Mouse (Mus musculus): ENCODE measurements around the gene Tmco1. TPM values are rescaled to one million over a fixed set of nuclear protein-coding genes. Genes with fewer than 3 reads are reported as not detected.

Gene Tmco1
- polyA plus RNA-seq, 1 experiment from 2014 or later = 72.7 TPM

DNA sequence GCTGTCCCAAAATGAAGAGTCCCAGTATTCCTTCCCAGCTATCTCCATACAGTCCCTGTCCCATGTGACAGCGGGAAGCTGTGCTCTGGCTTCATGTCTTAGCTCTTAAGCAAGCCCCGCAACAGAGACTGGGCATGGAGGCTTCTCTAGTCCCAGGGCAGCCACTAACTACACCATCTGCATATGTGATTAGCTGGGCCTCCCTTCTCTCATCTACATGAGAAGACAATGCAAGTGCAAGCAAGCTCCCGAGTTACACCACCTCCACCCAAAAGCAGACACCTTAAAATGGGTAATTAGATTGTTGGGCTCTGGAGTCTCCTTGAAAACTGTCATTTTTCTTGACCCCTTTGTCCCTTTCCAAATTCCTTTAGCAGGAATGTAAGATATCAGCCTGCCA is 26.1 kb upstream of the Tmco1 start:
- no peak overlapping the region for H3K4me2 ChIP-seq (ENCODE audit: low read length)
- 38% methylated on average over 3 of the region's 3 CpGs for WGBS
- H3K9me3 ChIP-seq (ENCODE audit: control insufficient read depth, low read length) = no peaks in the 10 kb centered on the region
- no peaks in the 10 kb centered on the region for H3K36me3 ChIP-seq (ENCODE audit: control insufficient read depth, insufficient read depth, low read length)
- ATAC-seq = no peak
- peaks cover 17% of the 10 kb centered on the region for H3K4me1 ChIP-seq (ENCODE audit: control insufficient read depth, insufficient read depth, low read depth, low read length)
- no peak overlapping the region for H3K27ac ChIP-seq (ENCODE audit: low read depth, low read length)
- H3K4me3 ChIP-seq (ENCODE audit: low read length) = no peak overlapping the region
- H3K27me3 ChIP-seq (replicated peaks; ENCODE audit: control insufficient read depth, insufficient read depth, low read length) = no peaks in the 10 kb centered on the region
- H3K9ac ChIP-seq (ENCODE audit: low read depth, low read length) = no peak overlapping the region

DNA sequence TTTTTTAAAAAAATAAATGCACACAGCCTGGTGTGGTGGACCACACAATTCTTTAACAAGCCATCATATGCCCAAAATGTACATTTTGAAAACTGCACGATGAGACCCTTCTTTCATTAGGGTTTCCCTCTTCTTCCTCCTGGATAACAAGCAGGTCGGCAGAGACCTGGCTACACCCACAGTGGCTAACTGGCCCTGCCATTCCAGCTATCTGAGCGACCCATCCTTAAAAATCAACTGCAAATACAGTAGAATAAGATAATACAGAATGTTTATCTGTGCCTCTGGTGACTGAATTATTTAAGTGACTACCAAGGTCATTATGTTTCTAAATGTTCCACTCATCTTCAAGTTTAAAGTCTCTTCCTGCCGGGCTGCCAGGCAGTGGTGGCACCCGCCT is 25.4 kb upstream of the Tmco1 start:
- Histone ChIP-seq H3K4me1 (ENCODE audit: control insufficient read depth, insufficient read depth, low read depth, low read length) (peaks cover 17% of the 10 kb centered on the region), H3K27me3 (replicated peaks; ENCODE audit: control insufficient read depth, insufficient read depth, low read length) (no peaks in the 10 kb centered on the region), H3K9ac (ENCODE audit: low read depth, low read length) (no peak overlapping the region; the same call in 1 of the 2 replicates), H3K27ac (ENCODE audit: low read depth, low read length) (no peak overlapping the region), H3K4me2 (ENCODE audit: low read length) (peak overlapping the region; percentile 85), H3K4me3 (ENCODE audit: low read length) (peak overlapping the region; percentile 68), H3K36me3 (ENCODE audit: control insufficient read depth, insufficient read depth, low read length) (no peaks in the 10 kb centered on the region), H3K9me3 (ENCODE audit: control insufficient read depth, low read length) (no peaks in the 10 kb centered on the region)
- no peak for ATAC-seq
- 45% methylated on average over 5 of the region's 5 CpGs for WGBS

DNA sequence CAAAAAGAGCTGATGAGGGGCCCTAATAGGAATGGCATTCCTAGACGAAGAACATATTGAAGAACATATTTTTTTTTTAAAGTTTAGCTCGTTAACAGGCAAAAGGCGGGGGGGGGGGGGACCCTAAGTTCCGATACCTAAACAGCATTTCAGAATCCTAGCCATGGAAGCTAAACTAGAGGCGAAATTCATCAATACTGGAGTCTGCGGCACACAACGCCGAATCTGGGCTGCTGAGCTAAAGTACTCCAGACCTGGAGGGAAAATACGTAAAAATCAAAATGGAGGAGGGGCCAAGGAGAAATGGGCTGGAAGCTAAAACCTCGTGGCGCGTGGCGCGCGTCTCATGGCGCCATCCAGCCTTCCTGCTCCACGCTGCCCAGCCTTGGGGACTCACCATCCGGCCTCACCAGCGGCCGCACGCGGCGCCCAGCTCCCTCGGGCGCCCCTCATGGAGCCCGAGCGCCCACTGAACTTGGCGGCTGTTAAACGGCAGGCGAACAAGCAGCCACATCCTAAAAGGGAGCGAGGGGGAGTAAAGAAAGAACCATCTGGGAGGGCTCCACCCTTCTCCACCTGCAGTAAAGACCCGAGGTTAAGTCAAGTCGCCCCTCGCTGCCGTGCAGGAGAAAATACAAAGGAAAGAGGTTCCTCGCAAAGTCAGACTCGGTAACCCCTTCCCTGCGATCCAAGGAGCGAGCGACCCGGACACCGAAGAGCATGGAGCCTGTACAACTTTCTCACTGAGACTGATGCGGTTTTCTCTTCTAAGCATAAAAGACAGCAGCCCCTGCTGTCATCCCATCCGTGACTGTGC is 24.5 kb upstream of the Tmco1 start:
- Histone ChIP-seq H3K27ac (ENCODE audit: low read depth, low read length) (peak overlapping the region; percentile 95), H3K4me3 (ENCODE audit: low read length) (peak overlapping the region; percentile 68), H3K27me3 (replicated peaks; ENCODE audit: control insufficient read depth, insufficient read depth, low read length) (no peaks in the 10 kb centered on the region), H3K36me3 (ENCODE audit: control insufficient read depth, insufficient read depth, low read length) (no peaks in the 10 kb centered on the region), H3K9ac (ENCODE audit: low read depth, low read length) (peak overlapping the region; percentile 79), H3K9me3 (ENCODE audit: control insufficient read depth, low read length) (no peaks in the 10 kb centered on the region), H3K4me2 (ENCODE audit: low read length) (peak overlapping the region; percentile 85), H3K4me1 (ENCODE audit: control insufficient read depth, insufficient read depth, low read depth, low read length) (peaks cover 17% of the 10 kb centered on the region)
- WGBS = under 1% methylated on average over 44 of the region's 44 CpGs
- ATAC-seq = peak; percentile 49

DNA sequence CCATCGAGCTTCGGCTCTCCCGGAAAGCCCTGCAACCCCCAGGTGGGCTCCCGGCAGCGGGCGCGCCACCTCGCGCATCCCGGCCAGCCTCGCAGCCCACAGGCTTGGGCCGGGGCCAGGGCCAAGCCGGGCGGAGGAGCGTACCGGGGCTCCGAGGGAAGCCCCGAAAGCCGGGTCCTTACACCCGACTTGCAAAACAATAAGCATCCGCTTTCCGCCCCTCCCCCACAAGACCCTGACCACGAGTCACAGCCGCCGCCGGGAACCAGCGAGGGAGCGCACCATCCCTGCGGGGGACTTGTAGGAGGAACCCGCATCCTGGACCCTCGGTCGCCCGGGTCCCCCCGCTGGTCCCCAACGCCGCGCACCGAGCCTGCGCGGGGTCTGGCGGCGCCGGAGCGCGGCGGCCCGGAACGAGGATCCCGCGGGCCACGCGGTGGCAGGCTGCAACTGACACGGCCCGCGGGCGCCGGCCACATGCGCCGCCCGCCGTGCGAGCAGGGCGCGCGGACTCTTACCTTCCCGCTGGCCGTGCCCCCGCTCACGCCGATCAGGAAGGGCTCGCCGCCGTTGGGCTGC is 23.8 kb upstream of the Tmco1 start:
- H3K4me2 ChIP-seq (ENCODE audit: low read length) = peak overlapping the region; percentile 85
- H3K4me1 ChIP-seq (ENCODE audit: control insufficient read depth, insufficient read depth, low read depth, low read length) = peaks cover 20% of the 10 kb centered on the region
- ATAC-seq = peak; percentile 73
- under 1% methylated on average over 73 of the region's 73 CpGs for WGBS
- no peaks in the 10 kb centered on the region for H3K9me3 ChIP-seq (ENCODE audit: control insufficient read depth, low read length)
- H3K4me3 ChIP-seq (ENCODE audit: low read length) = peak overlapping the region; percentile 68
- peak overlapping the region; percentile 95 for H3K27ac ChIP-seq (ENCODE audit: low read depth, low read length)
- H3K27me3 ChIP-seq (replicated peaks; ENCODE audit: control insufficient read depth, insufficient read depth, low read length) = no peaks in the 10 kb centered on the region
- H3K9ac ChIP-seq (ENCODE audit: low read depth, low read length) = peak overlapping the region; percentile 79
- H3K36me3 ChIP-seq (ENCODE audit: control insufficient read depth, insufficient read depth, low read length) = no peaks in the 10 kb centered on the region

DNA sequence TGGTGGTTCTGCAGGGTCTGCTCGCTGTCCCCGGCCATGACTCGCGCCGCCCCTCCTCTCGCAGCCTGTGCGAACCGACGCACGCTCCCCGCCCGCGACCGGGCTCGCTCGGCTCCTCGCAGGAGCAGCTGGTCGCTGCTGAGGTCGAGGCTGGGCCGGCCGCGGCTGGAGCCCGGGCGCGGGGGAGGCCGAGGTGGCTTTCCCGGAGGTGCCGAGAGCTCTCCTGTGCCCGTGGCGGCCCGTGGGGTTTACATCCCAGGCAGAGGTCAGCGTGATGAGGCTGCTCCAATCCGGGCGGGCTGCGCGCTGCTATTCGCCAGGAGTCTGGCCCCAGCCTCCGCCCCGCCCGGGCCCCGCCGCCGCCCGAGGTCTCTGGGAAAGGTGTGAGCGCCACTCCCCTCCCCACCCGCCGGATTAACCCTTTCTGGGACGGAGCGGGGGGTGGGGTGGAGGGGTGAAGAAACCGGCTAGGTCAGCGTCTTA is 23.3 kb upstream of the Tmco1 start:
- H3K4me3 ChIP-seq (ENCODE audit: low read length) = peak overlapping the region; percentile 68

DNA sequence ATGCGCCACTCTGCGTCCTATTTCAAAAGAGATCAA is 23.0 kb upstream of the Tmco1 start, which contains the start of gene Uck2:
Gene Uck2 (minus strand): TSS at position 1 of the 36 bp plus-strand sequence.
- H3K4me2 ChIP-seq (ENCODE audit: low read length) = peak within 1 kb of the TSS; percentile 85
- peak within 1 kb of the TSS; percentile 79 for H3K9ac ChIP-seq (ENCODE audit: low read depth, low read length)
- peak within 1 kb of the TSS; percentile 68 for H3K4me3 ChIP-seq (ENCODE audit: low read length)
- 0% methylated on average over 2 of the region's 2 CpGs for WGBS
- peak within 1 kb of the TSS; percentile 95 for H3K27ac ChIP-seq (ENCODE audit: low read depth, low read length)
- no peaks in the 10 kb centered on the region for H3K9me3 ChIP-seq (ENCODE audit: control insufficient read depth, low read length)
- no peaks in the 10 kb centered on the region for H3K36me3 ChIP-seq (ENCODE audit: control insufficient read depth, insufficient read depth, low read length)
- peaks cover 25% of the 10 kb centered on the region for H3K4me1 ChIP-seq (ENCODE audit: control insufficient read depth, insufficient read depth, low read depth, low read length)
- H3K27me3 ChIP-seq (replicated peaks; ENCODE audit: control insufficient read depth, insufficient read depth, low read length) = no peaks in the 10 kb centered on the region
- no peak for ATAC-seq

More for the DNA sequence above, 23.3 kb upstream of the Tmco1 start:
- H3K4me2 ChIP-seq (ENCODE audit: low read length) = peak overlapping the region; percentile 85
- no peaks in the 10 kb centered on the region for H3K36me3 ChIP-seq (ENCODE audit: control insufficient read depth, insufficient read depth, low read length)
- H3K27me3 ChIP-seq (replicated peaks; ENCODE audit: control insufficient read depth, insufficient read depth, low read length) = no peaks in the 10 kb centered on the region
- ATAC-seq = peak; percentile 91
- peak overlapping the region; percentile 95 for H3K27ac ChIP-seq (ENCODE audit: low read depth, low read length)
- peaks cover 22% of the 10 kb centered on the region for H3K4me1 ChIP-seq (ENCODE audit: control insufficient read depth, insufficient read depth, low read depth, low read length)
- 0% methylated on average over 41 of the region's 51 CpGs for WGBS
- H3K9me3 ChIP-seq (ENCODE audit: control insufficient read depth, low read length) = no peaks in the 10 kb centered on the region
- H3K9ac ChIP-seq (ENCODE audit: low read depth, low read length) = peak overlapping the region; percentile 79

DNA sequence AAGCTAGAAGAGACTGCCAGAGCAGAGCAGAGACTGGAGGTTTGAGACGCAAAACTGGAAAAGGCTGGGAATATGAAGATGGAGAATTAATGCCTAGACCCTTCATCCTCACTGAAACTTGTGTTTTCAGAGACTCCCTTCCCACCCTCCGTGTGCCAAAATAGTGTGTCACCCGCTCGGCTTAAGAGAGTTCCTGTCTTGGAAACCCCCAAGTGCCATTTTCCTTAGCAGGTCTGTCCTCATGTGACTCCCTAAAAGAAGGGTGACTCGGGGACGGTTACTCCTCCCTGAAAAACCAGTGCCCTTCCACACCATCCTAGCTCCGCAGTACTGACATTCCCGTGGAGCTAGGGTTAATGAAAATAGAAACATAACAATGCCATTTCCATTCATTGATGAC is 22.8 kb upstream of the Tmco1 start:
- Histone ChIP-seq H3K4me1 (ENCODE audit: control insufficient read depth, insufficient read depth, low read depth, low read length) (peaks cover 26% of the 10 kb centered on the region), H3K36me3 (ENCODE audit: control insufficient read depth, insufficient read depth, low read length) (no peaks in the 10 kb centered on the region), H3K27me3 (replicated peaks; ENCODE audit: control insufficient read depth, insufficient read depth, low read length) (no peaks in the 10 kb centered on the region), H3K4me2 (ENCODE audit: low read length) (peak overlapping the region; percentile 85), H3K4me3 (ENCODE audit: low read length) (peak overlapping the region; percentile 68), H3K9me3 (ENCODE audit: control insufficient read depth, low read length) (no peaks in the 10 kb centered on the region), H3K27ac (ENCODE audit: low read depth, low read length) (peak overlapping the region; percentile 95), H3K9ac (ENCODE audit: low read depth, low read length) (peak overlapping the region; percentile 79)
- no peak for ATAC-seq
- under 1% methylated on average over 8 of the region's 8 CpGs for WGBS

DNA sequence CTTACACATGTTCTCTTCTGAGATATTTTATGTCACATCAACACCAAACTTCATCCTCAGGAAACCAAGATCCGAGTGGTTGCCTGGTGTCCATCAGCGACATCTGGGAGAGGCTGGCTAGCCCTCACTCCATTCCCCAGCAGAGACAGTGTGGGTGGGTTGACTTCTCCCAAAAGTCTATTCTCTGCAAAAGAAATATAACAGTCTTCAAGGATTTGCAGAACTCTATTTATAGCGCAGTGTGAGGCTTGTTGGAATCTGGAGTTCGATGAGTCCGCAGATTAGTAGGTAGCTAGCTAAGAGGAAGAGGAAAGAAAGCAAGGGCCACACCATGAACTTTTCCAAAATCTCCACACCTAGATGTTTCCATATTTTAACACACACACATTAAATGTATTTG is 21.0 kb upstream of the Tmco1 start:
- Histone ChIP-seq H3K36me3 (ENCODE audit: control insufficient read depth, insufficient read depth, low read length) (no peaks in the 10 kb centered on the region), H3K27me3 (replicated peaks; ENCODE audit: control insufficient read depth, insufficient read depth, low read length) (no peaks in the 10 kb centered on the region), H3K4me2 (ENCODE audit: low read length) (no peak overlapping the region), H3K4me1 (ENCODE audit: control insufficient read depth, insufficient read depth, low read depth, low read length) (peaks cover 23% of the 10 kb centered on the region), H3K9me3 (ENCODE audit: control insufficient read depth, low read length) (no peaks in the 10 kb centered on the region), H3K4me3 (ENCODE audit: low read length) (no peak overlapping the region), H3K9ac (ENCODE audit: low read depth, low read length) (no peak overlapping the region), H3K27ac (ENCODE audit: low read depth, low read length) (no peak overlapping the region)
- WGBS = 85% methylated on average over 5 of the region's 5 CpGs
- no peak for ATAC-seq

DNA sequence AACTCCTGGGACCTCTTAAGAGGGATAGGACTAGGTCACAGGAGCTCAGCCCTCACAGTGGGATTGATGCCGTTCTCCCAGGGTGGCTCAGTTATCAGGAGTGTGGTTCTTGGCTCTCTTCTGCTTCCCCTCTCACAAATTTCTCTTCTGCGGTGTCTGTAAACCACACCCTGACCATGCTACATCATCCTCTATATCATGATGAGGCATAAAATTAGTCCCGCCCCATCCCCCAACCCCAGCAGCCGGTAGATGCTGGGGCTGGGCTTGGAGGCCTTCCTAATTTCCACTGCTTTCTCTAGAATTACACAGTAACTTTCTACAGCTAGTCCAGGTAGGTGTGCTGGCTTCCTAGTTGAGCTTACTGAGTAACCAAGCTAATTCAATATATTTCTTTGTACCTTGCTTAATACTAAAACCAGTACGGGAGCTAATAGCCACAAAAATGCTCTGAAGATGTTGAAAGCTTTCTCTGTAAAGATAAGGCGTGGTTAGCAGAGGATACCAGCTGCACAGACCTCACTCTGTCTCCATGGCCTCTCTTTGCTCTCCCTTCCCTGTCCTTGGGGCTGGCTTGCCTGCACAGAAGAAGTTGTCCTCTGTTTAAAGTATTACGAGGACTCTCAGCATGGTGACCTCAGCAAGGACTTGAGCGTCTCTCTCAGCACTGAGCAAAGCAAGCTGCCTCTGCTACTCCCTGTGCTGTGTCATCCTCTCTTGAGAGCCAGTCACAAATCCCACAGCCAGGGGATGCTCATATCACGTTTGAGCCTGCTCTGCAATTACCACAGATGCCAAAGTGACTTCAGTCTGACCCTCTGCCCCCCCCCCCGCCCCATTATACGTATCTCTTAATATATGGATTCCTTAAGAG is 19.3 kb upstream of the Tmco1 start:
- H3K9me3 ChIP-seq (ENCODE audit: control insufficient read depth, low read length) = no peaks in the 10 kb centered on the region
- ATAC-seq = no peak
- H3K36me3 ChIP-seq (ENCODE audit: control insufficient read depth, insufficient read depth, low read length) = no peaks in the 10 kb centered on the region
- H3K9ac ChIP-seq (ENCODE audit: low read depth, low read length) = peak overlapping the region; percentile 8; the same call in 1 of the 2 replicates
- no peaks in the 10 kb centered on the region for H3K27me3 ChIP-seq (replicated peaks; ENCODE audit: control insufficient read depth, insufficient read depth, low read length)
- peaks cover 12% of the 10 kb centered on the region for H3K4me1 ChIP-seq (ENCODE audit: control insufficient read depth, insufficient read depth, low read depth, low read length)
- no peak overlapping the region for H3K4me3 ChIP-seq (ENCODE audit: low read length)
- H3K27ac ChIP-seq (ENCODE audit: low read depth, low read length) = no peak overlapping the region
- 48% methylated on average over 10 of the region's 11 CpGs for WGBS
- no peak overlapping the region for H3K4me2 ChIP-seq (ENCODE audit: low read length)
